Mouse (Mus musculus): ENCODE data around the gene Tmem179b. TPM values are rescaled to one million over a fixed set of nuclear protein-coding genes. Genes with fewer than 3 reads are reported as not detected.

Tmem179b gene
- polyA plus RNA-seq, 1 experiment from 2014 or later = 32.6 TPM

Other genes starting within 250 kb of the Tmem179b start
- not detected for gene Slc22a8, start 183.2 kb downstream of the Tmem179b start, polyA plus RNA-seq (2014; fragmentation: Illumina TruSeq; extraction: RNeasy Lipid Tissue Mini Kit (QIAGEN cat#74804); ENCODE audit: low replicate concordance)
- gene Slc22a6, start 156.4 kb downstream of the Tmem179b start, polyA plus RNA-seq (2014; fragmentation: Illumina TruSeq; extraction: RNeasy Lipid Tissue Mini Kit (QIAGEN cat#74804); ENCODE audit: low replicate concordance) = not detected
- 0.15 TPM for gene Chrm1, start 110.7 kb downstream of the Tmem179b start, polyA plus RNA-seq (2014; fragmentation: Illumina TruSeq; extraction: RNeasy Lipid Tissue Mini Kit (QIAGEN cat#74804); ENCODE audit: low replicate concordance)
- 206 TPM for gene Slc3a2, start 51.1 kb downstream of the Tmem179b start, polyA plus RNA-seq (2014; fragmentation: Illumina TruSeq; extraction: RNeasy Lipid Tissue Mini Kit (QIAGEN cat#74804); ENCODE audit: low replicate concordance)
- gene Wdr74, start 38.6 kb downstream of the Tmem179b start, polyA plus RNA-seq (2014; fragmentation: Illumina TruSeq; extraction: RNeasy Lipid Tissue Mini Kit (QIAGEN cat#74804); ENCODE audit: low replicate concordance) = 3.9 TPM
- not detected for gene 1700092M07Rik, start 33.7 kb downstream of the Tmem179b start, polyA plus RNA-seq (2014; fragmentation: Illumina TruSeq; extraction: RNeasy Lipid Tissue Mini Kit (QIAGEN cat#74804); ENCODE audit: low replicate concordance)
- gene Stx5a, start 33.1 kb downstream of the Tmem179b start, polyA plus RNA-seq (2014; fragmentation: Illumina TruSeq; extraction: RNeasy Lipid Tissue Mini Kit (QIAGEN cat#74804); ENCODE audit: low replicate concordance) = 85.9 TPM
- gene Nxf1, start 17.4 kb downstream of the Tmem179b start, polyA plus RNA-seq (2014; fragmentation: Illumina TruSeq; extraction: RNeasy Lipid Tissue Mini Kit (QIAGEN cat#74804); ENCODE audit: low replicate concordance) = 75.6 TPM
- gene Tmem223, start 3.5 kb downstream of the Tmem179b start, polyA plus RNA-seq (2014; fragmentation: Illumina TruSeq; extraction: RNeasy Lipid Tissue Mini Kit (QIAGEN cat#74804); ENCODE audit: low replicate concordance) = 15.3 TPM
- gene Taf6l, start 11.9 kb upstream of the Tmem179b start, polyA plus RNA-seq (2014; fragmentation: Illumina TruSeq; extraction: RNeasy Lipid Tissue Mini Kit (QIAGEN cat#74804); ENCODE audit: low replicate concordance) = not detected
- 32.5 TPM for gene Polr2g, start 24.1 kb upstream of the Tmem179b start, polyA plus RNA-seq (2014; fragmentation: Illumina TruSeq; extraction: RNeasy Lipid Tissue Mini Kit (QIAGEN cat#74804); ENCODE audit: low replicate concordance)
- not detected for gene Zbtb3, start 28.1 kb upstream of the Tmem179b start, polyA plus RNA-seq (2014; fragmentation: Illumina TruSeq; extraction: RNeasy Lipid Tissue Mini Kit (QIAGEN cat#74804); ENCODE audit: low replicate concordance)
- gene Ttc9c, start 44.9 kb upstream of the Tmem179b start, polyA plus RNA-seq (2014; fragmentation: Illumina TruSeq; extraction: RNeasy Lipid Tissue Mini Kit (QIAGEN cat#74804); ENCODE audit: low replicate concordance) = 99.3 TPM
- 130 TPM for gene Hnrnpul2, start 45.5 kb upstream of the Tmem179b start, polyA plus RNA-seq (2014; fragmentation: Illumina TruSeq; extraction: RNeasy Lipid Tissue Mini Kit (QIAGEN cat#74804); ENCODE audit: low replicate concordance)
- 1.2 TPM for gene AC129217.1, start 55.3 kb upstream of the Tmem179b start, polyA plus RNA-seq (2014; fragmentation: Illumina TruSeq; extraction: RNeasy Lipid Tissue Mini Kit (QIAGEN cat#74804); ENCODE audit: low replicate concordance)
- 5.8 TPM for gene Bscl2, start 63.0 kb upstream of the Tmem179b start, polyA plus RNA-seq (2014; fragmentation: Illumina TruSeq; extraction: RNeasy Lipid Tissue Mini Kit (QIAGEN cat#74804); ENCODE audit: low replicate concordance)
- gene Gng3, start 64.7 kb upstream of the Tmem179b start, polyA plus RNA-seq (2014; fragmentation: Illumina TruSeq; extraction: RNeasy Lipid Tissue Mini Kit (QIAGEN cat#74804); ENCODE audit: low replicate concordance) = not detected
- 0.82 TPM for gene Lrrn4cl, start 76.3 kb upstream of the Tmem179b start, polyA plus RNA-seq (2014; fragmentation: Illumina TruSeq; extraction: RNeasy Lipid Tissue Mini Kit (QIAGEN cat#74804); ENCODE audit: low replicate concordance)
- 7.1 TPM for gene Ubxn1, start 97.0 kb upstream of the Tmem179b start, polyA plus RNA-seq (2014; fragmentation: Illumina TruSeq; extraction: RNeasy Lipid Tissue Mini Kit (QIAGEN cat#74804); ENCODE audit: low replicate concordance)
- gene Uqcc3, start 106.5 kb upstream of the Tmem179b start, polyA plus RNA-seq (2014; fragmentation: Illumina TruSeq; extraction: RNeasy Lipid Tissue Mini Kit (QIAGEN cat#74804); ENCODE audit: low replicate concordance) = 1.8 TPM
- 49.2 TPM for gene Lbhd1, start 109.3 kb upstream of the Tmem179b start, polyA plus RNA-seq (2014; fragmentation: Illumina TruSeq; extraction: RNeasy Lipid Tissue Mini Kit (QIAGEN cat#74804); ENCODE audit: low replicate concordance)
- not detected for gene Gm49403, start 109.5 kb upstream of the Tmem179b start, polyA plus RNA-seq (2014; fragmentation: Illumina TruSeq; extraction: RNeasy Lipid Tissue Mini Kit (QIAGEN cat#74804); ENCODE audit: low replicate concordance)
- gene 1810009A15Rik, start 114.4 kb upstream of the Tmem179b start, polyA plus RNA-seq (2014; fragmentation: Illumina TruSeq; extraction: RNeasy Lipid Tissue Mini Kit (QIAGEN cat#74804); ENCODE audit: low replicate concordance) = 12.1 TPM
- not detected for gene Gm49416, start 114.5 kb upstream of the Tmem179b start, polyA plus RNA-seq (2014; fragmentation: Illumina TruSeq; extraction: RNeasy Lipid Tissue Mini Kit (QIAGEN cat#74804); ENCODE audit: low replicate concordance)
- 0.52 TPM for gene Ints5, start 118.5 kb upstream of the Tmem179b start, polyA plus RNA-seq (2014; fragmentation: Illumina TruSeq; extraction: RNeasy Lipid Tissue Mini Kit (QIAGEN cat#74804); ENCODE audit: low replicate concordance)
- gene Ganab, start 123.6 kb upstream of the Tmem179b start, polyA plus RNA-seq (2014; fragmentation: Illumina TruSeq; extraction: RNeasy Lipid Tissue Mini Kit (QIAGEN cat#74804); ENCODE audit: low replicate concordance) = 74.1 TPM
- 18.6 TPM for gene B3gat3, start 145.9 kb upstream of the Tmem179b start, polyA plus RNA-seq (2014; fragmentation: Illumina TruSeq; extraction: RNeasy Lipid Tissue Mini Kit (QIAGEN cat#74804); ENCODE audit: low replicate concordance)
- not detected for gene Rom1, start 154.9 kb upstream of the Tmem179b start, polyA plus RNA-seq (2014; fragmentation: Illumina TruSeq; extraction: RNeasy Lipid Tissue Mini Kit (QIAGEN cat#74804); ENCODE audit: low replicate concordance)
- gene Eml3, start 155.1 kb upstream of the Tmem179b start, polyA plus RNA-seq (2014; fragmentation: Illumina TruSeq; extraction: RNeasy Lipid Tissue Mini Kit (QIAGEN cat#74804); ENCODE audit: low replicate concordance) = 1.5 TPM
- 44.1 TPM for gene Mta2, start 167.4 kb upstream of the Tmem179b start, polyA plus RNA-seq (2014; fragmentation: Illumina TruSeq; extraction: RNeasy Lipid Tissue Mini Kit (QIAGEN cat#74804); ENCODE audit: low replicate concordance)
- gene Tut1, start 179.4 kb upstream of the Tmem179b start, polyA plus RNA-seq (2014; fragmentation: Illumina TruSeq; extraction: RNeasy Lipid Tissue Mini Kit (QIAGEN cat#74804); ENCODE audit: low replicate concordance) = 2.6 TPM
- gene Eef1g, start 192.6 kb upstream of the Tmem179b start, polyA plus RNA-seq (2014; fragmentation: Illumina TruSeq; extraction: RNeasy Lipid Tissue Mini Kit (QIAGEN cat#74804); ENCODE audit: low replicate concordance) = 38.7 TPM
- gene Ahnak, start 214.8 kb upstream of the Tmem179b start, polyA plus RNA-seq (2014; fragmentation: Illumina TruSeq; extraction: RNeasy Lipid Tissue Mini Kit (QIAGEN cat#74804); ENCODE audit: low replicate concordance) = 33.7 TPM

All from small intestine, adult 10 weeks (tissue).